Mouse (Mus musculus): ENCODE data around the gene B230118H07Rik.
"Not testable (repeated sequence)": the region's sequence is repeated elsewhere in the genome, so short reads cannot be mapped to it uniquely, and the experiment has no call there.

Gene B230118H07Rik

GRCm38 (mm10) chr2:101581418-101581817 is 67.9 kb downstream of the B230118H07Rik start:
- DNase-seq, result no peak

- DNase-seq, result no peak
Observed at GRCm38 (mm10) chr2:101580977-101581376, 68.4 kb downstream of the B230118H07Rik start.

- no peak for DNase-seq
Observed at GRCm38 (mm10) chr2:101580428-101580827, 68.9 kb downstream of the B230118H07Rik start.

GRCm38 (mm10) chr2:101580027-101580426 is 69.3 kb downstream of the B230118H07Rik start:
- no peak for DNase-seq

- no peak for DNase-seq
Observed at GRCm38 (mm10) chr2:101577243-101577642, 72.1 kb downstream of the B230118H07Rik start.

- DNase-seq, result no peak
Observed at GRCm38 (mm10) chr2:101569230-101569629, 80.1 kb downstream of the B230118H07Rik start.

GRCm38 (mm10) chr2:101567490-101567889 is 81.8 kb downstream of the B230118H07Rik start:
- no peak for DNase-seq

- no peak for DNase-seq
Observed at GRCm38 (mm10) chr2:101563776-101564175, 85.6 kb downstream of the B230118H07Rik start.

- no peak for DNase-seq
Observed at GRCm38 (mm10) chr2:101563206-101563605, 86.1 kb downstream of the B230118H07Rik start.

- no peak for DNase-seq
Observed at GRCm38 (mm10) chr2:101559431-101559830, 89.9 kb downstream of the B230118H07Rik start.

- peak in 1 of 2 experiments; percentile 23 for DNase-seq
Observed at GRCm38 (mm10) chr2:101555886-101556285, 93.4 kb downstream of the B230118H07Rik start.

- no peak for DNase-seq
Observed at GRCm38 (mm10) chr2:101553851-101554250, 95.5 kb downstream of the B230118H07Rik start.

GRCm38 (mm10) chr2:101552301-101552700 is 97.0 kb downstream of the B230118H07Rik start:
- no peak for DNase-seq

GRCm38 (mm10) chr2:101551026-101551719 is 98.2 kb downstream of the B230118H07Rik start:
- no peak for DNase-seq

GRCm38 (mm10) chr2:101550176-101550575 is 99.2 kb downstream of the B230118H07Rik start:
- no peak for DNase-seq

- no peak for DNase-seq
Observed at GRCm38 (mm10) chr2:101548866-101549265, 100.5 kb downstream of the B230118H07Rik start.

- no peak for DNase-seq
Observed at GRCm38 (mm10) chr2:101545593-101545992, 103.7 kb downstream of the B230118H07Rik start.

- DNase-seq, result peak in 1 of 2 experiments; percentile 14
Observed at GRCm38 (mm10) chr2:101543704-101544417, 105.5 kb downstream of the B230118H07Rik start.

- DNase-seq, result not testable (repeated sequence)
Observed at GRCm38 (mm10) chr2:101536887-101537286, 112.4 kb downstream of the B230118H07Rik start.

- DNase-seq, result no peak
Observed at GRCm38 (mm10) chr2:101533741-101534140, 115.6 kb downstream of the B230118H07Rik start.

GRCm38 (mm10) chr2:101525503-101526381 is 123.6 kb downstream of the B230118H07Rik start:
- DNase-seq, result peak; percentile 36

GRCm38 (mm10) chr2:101525091-101525490 is 124.2 kb downstream of the B230118H07Rik start:
- no peak for DNase-seq

- DNase-seq, result no peak
Observed at GRCm38 (mm10) chr2:101520503-101520902, 128.8 kb downstream of the B230118H07Rik start.

All from kidney, postnatal 25 days (tissue).